Mouse (Mus musculus) olfactory bulb, adult 2 months (tissue): ENCODE data around the gene Bcl2l14.

Experiments
- CTCF ChIP-seq: fragments of 200-500 bp; IDR thresholded peaks from 2 replicates; pipeline ENCODE4 v1.5.1; 2012; ENCODE audit warnings: low read depth, mild to moderate bottlenecking, low read length, moderate library complexity; ENCODE audit not compliant: insufficient read depth
- POLR2A ChIP-seq: fragments of 200-500 bp; IDR thresholded peaks from 2 replicates; pipeline ENCODE4 v1.6.1; 2012; ENCODE audit warnings: mild to moderate bottlenecking, low read depth, low read length, moderate library complexity; ENCODE audit not compliant: insufficient read depth

GRCm38 (mm10) chr6:134458376-134458775 lies 62.3 kb downstream of the Bcl2l14 start:
- no peak for TF ChIP-seq CTCF
- no peak for TF ChIP-seq POLR2A
